Mouse (Mus musculus) spleen, adult 2 months (tissue): Measurements from ENCODE around the gene Snrpd3.

Source experiments
- CTCF ChIP-seq: fragments of 200-500 bp; IDR thresholded peaks from 2 replicates; pipeline ENCODE4 v1.5.1; 2011; ENCODE audit warnings: mild to moderate bottlenecking, inconsistent platforms; ENCODE audit not compliant: insufficient read depth, insufficient read length, insufficient replicate concordance; ENCODE audit errors: extremely low read depth
- POLR2A ChIP-seq: fragments of 200-500 bp; IDR thresholded peaks from 2 replicates; pipeline ENCODE4 v1.6.1; 2011; ENCODE audit warnings: low read depth, low read length, inconsistent platforms

- no peak for TF ChIP-seq CTCF
- no peak for TF ChIP-seq POLR2A
Observed at GRCm38 (mm10) chr10:75558515-75558914, 41.2 kb downstream of the Snrpd3 start.
